Mouse (Mus musculus) heart, embryonic 15.5 days (tissue): Measurements from ENCODE around the gene Rnf187. TPM values are rescaled to one million over a fixed set of nuclear protein-coding genes. Genes with fewer than 3 reads are reported as not detected.

Experiments used
- ATAC-seq: fragments of 200-750 bp; cut with Nextera tagmentation; replicated peaks from 2 replicates; pipeline ENCODE4 v1.8.0; 2017; ENCODE audit warnings: low read depth, moderate TSS enrichment; ENCODE audit not compliant: insufficient number of reproducible peaks, insufficient read depth, low FRiP score
- H3K27ac ChIP-seq: fragments of 300-500 bp; sonication (generic); 2 replicates; pipeline ENCODE4 v1.5.1; 2015; ENCODE audit warnings: mild to moderate bottlenecking, inconsistent platforms
- H3K27me3 ChIP-seq: fragments of 300-500 bp; sonication (generic); 2 replicates; pipeline ENCODE4 v1.6.1; 2015; ENCODE audit warnings: inconsistent platforms
- H3K36me3 ChIP-seq: fragments of 300-500 bp; sonication (generic); 2 replicates; pipeline ENCODE4 v1.6.1; 2015; ENCODE audit warnings: mild to moderate bottlenecking, inconsistent platforms
- H3K4me1 ChIP-seq: fragments of 300-500 bp; sonication (generic); replicated peaks from 2 replicates; pipeline ENCODE4 v1.6.1; 2015; ENCODE audit warnings: inconsistent platforms
- H3K4me2 ChIP-seq: fragments of 300-500 bp; sonication (generic); 2 replicates; pipeline ENCODE4 v1.6.1; 2015; ENCODE audit warnings: inconsistent platforms, mild to moderate bottlenecking, moderate library complexity
- H3K4me3 ChIP-seq: fragments of 300-500 bp; sonication (generic); 2 replicates; pipeline ENCODE4 v1.5.1; 2015; ENCODE audit warnings: mild to moderate bottlenecking, inconsistent platforms
- H3K9ac ChIP-seq: fragments of 300-500 bp; sonication (generic); 2 replicates; pipeline ENCODE4 v1.6.1; 2015; ENCODE audit warnings: mild to moderate bottlenecking, inconsistent platforms
- H3K9me3 ChIP-seq: fragments of 300-500 bp; sonication (generic); replicated peaks from 2 replicates; pipeline ENCODE4 v1.6.1; 2016; ENCODE audit warnings: inconsistent platforms
- WGBS: fragments of 180-500 bp; shearing (Covaris S2); methylation state at CpG from one replicate; pipeline ENCODE4 v1.1.7; 2015; ENCODE audit warnings: mixed read lengths; 5-methylcytosine and 5-hydroxymethylcytosine counted together
- polyA plus RNA-seq: library from polyadenylated mRNA; unstranded; fragments of >200 nt; fragmentation: Nextera tagmentation; extraction: Ambion mirVana; gene quantifications from 2 replicates; pipeline ENCODE4 v1.2.1, GENCODE M21; 2015

The Rnf187 gene
- polyA plus RNA-seq, 1 experiment from 2014 or later = 170 TPM

- ATAC-seq = no peak; the same call in 1 of the 2 replicates
- Histone ChIP-seq H3K4me1 (peaks cover 6% of the 10 kb centered on the region), H3K36me3 (no peaks in the 10 kb centered on the region), H3K4me2 (peak overlapping the region; percentile 69), H3K9me3 (no peaks in the 10 kb centered on the region), H3K27me3 (0 out of 2 replicates have a peak, but pooled peaks cover 6% of the 10 kb centered on the region), H3K9ac (peak overlapping the region; percentile 51), H3K27ac (no peak overlapping the region), H3K4me3 (peak overlapping the region; percentile 41)
- WGBS = 9% methylated on average over 17 of the region's 17 CpGs
Measured at GRCm38 (mm10) chr11:58914461-58915028, 24.2 kb downstream of the Rnf187 start.

GRCm38 (mm10) chr11:58913776-58914175 is 24.9 kb downstream of the Rnf187 start:
- Histone ChIP-seq H3K9ac (no peak overlapping the region), H3K4me3 (no peak overlapping the region), H3K9me3 (no peaks in the 10 kb centered on the region), H3K27ac (no peak overlapping the region), H3K4me1 (peaks cover 6% of the 10 kb centered on the region), H3K27me3 (0 out of 2 replicates have a peak, but pooled peaks cover 6% of the 10 kb centered on the region), H3K4me2 (0 out of 2 replicates have a peak overlapping the region, but pooled peaks have one; percentile 69), H3K36me3 (no peaks in the 10 kb centered on the region)
- no peak for ATAC-seq
- 64% methylated on average over 1 of the region's 1 CpGs for WGBS

- 51% methylated on average over 6 of the region's 6 CpGs for WGBS
- no peaks in the 10 kb centered on the region for H3K9me3 ChIP-seq
- no peak overlapping the region for H3K9ac ChIP-seq
- H3K4me3 ChIP-seq = no peak overlapping the region
- H3K27ac ChIP-seq = no peak overlapping the region
- H3K36me3 ChIP-seq = peaks cover 17% of the 10 kb centered on the region
- no peaks in the 10 kb centered on the region for H3K27me3 ChIP-seq
- H3K4me1 ChIP-seq = peaks cover 13% of the 10 kb centered on the region
- no peak for ATAC-seq
- peak overlapping the region; percentile 86; the same call in 1 of the 2 replicates for H3K4me2 ChIP-seq
Measured at GRCm38 (mm10) chr11:58904838-58905237, 33.9 kb downstream of the Rnf187 start.

GRCm38 (mm10) chr11:58904410-58904718 is 34.4 kb downstream of the Rnf187 start:
- peak overlapping the region; percentile 92 for H3K27ac ChIP-seq
- ATAC-seq = no peak
- H3K9me3 ChIP-seq = no peaks in the 10 kb centered on the region

GRCm38 (mm10) chr11:58903511-58904409 is 35.0 kb downstream of the Rnf187 start, which contains the start of gene Zfp39:
Zfp39 (minus strand) TSS chr11:58904225.
- Histone ChIP-seq H3K4me2 (peak within 1 kb of the TSS; percentile 86), H3K4me1 (peaks cover 13% of the 10 kb centered on the region), H3K27ac (peak within 1 kb of the TSS; percentile 92), H3K4me3 (peak within 1 kb of the TSS; percentile 80), H3K36me3 (peaks cover 18% of the 10 kb centered on the region), H3K9ac (peak within 1 kb of the TSS; percentile 71), H3K9me3 (no peaks in the 10 kb centered on the region), H3K27me3 (no peaks in the 10 kb centered on the region)
- peak; percentile 96 for ATAC-seq
- under 1% methylated on average over 40 of the region's 40 CpGs for WGBS

More at GRCm38 (mm10) chr11:58904410-58904718, 34.4 kb downstream of the Rnf187 start:
- WGBS = 3% methylated on average over 8 of the region's 8 CpGs
- Histone ChIP-seq H3K4me1 (peaks cover 13% of the 10 kb centered on the region), H3K36me3 (peaks cover 18% of the 10 kb centered on the region), H3K9ac (peak overlapping the region; percentile 71), H3K4me3 (peak overlapping the region; percentile 80), H3K27me3 (no peaks in the 10 kb centered on the region), H3K4me2 (peak overlapping the region; percentile 86)

- peaks cover 28% of the 10 kb centered on the region for H3K36me3 ChIP-seq
- H3K4me3 ChIP-seq = no peak overlapping the region
- H3K4me1 ChIP-seq = peaks cover 13% of the 10 kb centered on the region
- no peaks in the 10 kb centered on the region for H3K9me3 ChIP-seq
- no peak overlapping the region for H3K4me2 ChIP-seq
- H3K9ac ChIP-seq = no peak overlapping the region
- H3K27ac ChIP-seq = no peak overlapping the region
- H3K27me3 ChIP-seq = no peaks in the 10 kb centered on the region
- ATAC-seq = no peak
Measured at GRCm38 (mm10) chr11:58901080-58901479, 37.6 kb downstream of the Rnf187 start.

- ATAC-seq = no peak
- Histone ChIP-seq H3K4me3 (no peak overlapping the region), H3K9me3 (no peaks in the 10 kb centered on the region), H3K36me3 (peaks cover 50% of the 10 kb centered on the region), H3K27me3 (no peaks in the 10 kb centered on the region), H3K4me2 (no peak overlapping the region), H3K4me1 (peaks cover 7% of the 10 kb centered on the region; the same call in 1 of the 2 replicates), H3K27ac (no peak overlapping the region), H3K9ac (no peak overlapping the region)
- WGBS = 86% methylated on average over 6 of the region's 6 CpGs
Measured at GRCm38 (mm10) chr11:58897485-58897884, 41.2 kb downstream of the Rnf187 start.

- no peak overlapping the region for H3K9ac ChIP-seq
- 83% methylated on average over 6 of the region's 6 CpGs for WGBS
- no peak overlapping the region for H3K4me3 ChIP-seq
- no peaks in the 10 kb centered on the region for H3K9me3 ChIP-seq
- no peak for ATAC-seq
- H3K27ac ChIP-seq = no peak overlapping the region
- H3K4me1 ChIP-seq = 0 out of 2 replicates have a peak, but pooled peaks cover 4% of the 10 kb centered on the region
- no peaks in the 10 kb centered on the region for H3K27me3 ChIP-seq
- H3K4me2 ChIP-seq = no peak overlapping the region
- peaks cover 52% of the 10 kb centered on the region for H3K36me3 ChIP-seq
Measured at GRCm38 (mm10) chr11:58894456-58894855, 44.3 kb downstream of the Rnf187 start.

- WGBS = 83% methylated on average over 10 of the region's 10 CpGs
- Histone ChIP-seq H3K4me1 (0 out of 2 replicates have a peak, but pooled peaks cover 4% of the 10 kb centered on the region), H3K9me3 (no peaks in the 10 kb centered on the region), H3K4me3 (no peak overlapping the region), H3K4me2 (no peak overlapping the region), H3K9ac (no peak overlapping the region), H3K36me3 (peaks cover 46% of the 10 kb centered on the region), H3K27ac (no peak overlapping the region), H3K27me3 (no peaks in the 10 kb centered on the region)
- ATAC-seq = no peak
Measured at GRCm38 (mm10) chr11:58890511-58890910, 48.2 kb downstream of the Rnf187 start.

- no peaks in the 10 kb centered on the region for H3K4me1 ChIP-seq
- ATAC-seq = no peak
- H3K4me3 ChIP-seq = no peak overlapping the region
- peaks cover 20% of the 10 kb centered on the region; the same call in 1 of the 2 replicates for H3K36me3 ChIP-seq
- no peak overlapping the region for H3K4me2 ChIP-seq
- 82% methylated on average over 8 of the region's 8 CpGs for WGBS
- H3K27me3 ChIP-seq = no peaks in the 10 kb centered on the region
- no peak overlapping the region for H3K9ac ChIP-seq
- no peak overlapping the region for H3K27ac ChIP-seq
- H3K9me3 ChIP-seq = no peaks in the 10 kb centered on the region
Measured at GRCm38 (mm10) chr11:58883756-58884155, 55.0 kb downstream of the Rnf187 start.
